Mouse (Mus musculus): Measurements from ENCODE around the gene Mcpt2.
"Not testable (repeated sequence)": the region's sequence is repeated elsewhere in the genome, so short reads cannot be mapped to it uniquely, and the experiment has no call there.

The Mcpt2 gene

GRCm38 (mm10) chr14:56041792-56042191 lies at the start of gene Mcpt2:
Gene Mcpt2, plus strand, starts transcription at chr14:56042041.
- in situ Hi-C loops (cut with MboI, MseI) = not testable (repeated sequence)

GRCm38 (mm10) chr14:56013147-56013546 lies 28.7 kb upstream of the Mcpt2 start:
- in situ Hi-C loops (cut with MboI, MseI) = loop anchor here (25.0 kb wide), 1 partner anchor 999 kb away; no protein-coding TSS in a partner anchor

- in situ Hi-C loops (cut with MboI, MseI) = loop anchor here (25.0 kb wide), 1 partner anchor 998 kb away; no protein-coding TSS in a partner anchor
Measured at GRCm38 (mm10) chr14:56013924-56014323, 27.9 kb upstream of the Mcpt2 start.

- in situ Hi-C loops (cut with MboI, MseI) = loop anchor here (25.0 kb wide), 1 partner anchor 995 kb away; no protein-coding TSS in a partner anchor
Measured at GRCm38 (mm10) chr14:56017671-56018070, 24.2 kb upstream of the Mcpt2 start, which contains the start of gene Mcpt1. Gene Mcpt1, plus strand, starts transcription at chr14:56017971.

GRCm38 (mm10) chr14:56019446-56019845 lies 22.4 kb upstream of the Mcpt2 start:
- in situ Hi-C loops (cut with MboI, MseI) = loop anchor here (25.0 kb wide), 1 partner anchor 993 kb away; no protein-coding TSS in a partner anchor

GRCm38 (mm10) chr14:56021305-56021704 lies 20.5 kb upstream of the Mcpt2 start:
- in situ Hi-C loops (cut with MboI, MseI) = loop anchor here (25.0 kb wide), 1 partner anchor 991 kb away; no protein-coding TSS in a partner anchor

GRCm38 (mm10) chr14:56030395-56030794 lies 11.4 kb upstream of the Mcpt2 start, which contains the start of gene Mcpt9:
Gene Mcpt9, minus strand, starts transcription at chr14:56030495.
- in situ Hi-C loops (cut with MboI, MseI) = not testable (repeated sequence)

GRCm38 (mm10) chr14:56034433-56034832 lies 7.4 kb upstream of the Mcpt2 start:
- in situ Hi-C loops (cut with MboI, MseI) = no loop called here

GRCm38 (mm10) chr14:56055408-56055807 lies 13.6 kb downstream of the Mcpt2 start:
- in situ Hi-C loops (cut with MboI, MseI) = no loop called here

GRCm38 (mm10) chr14:56057722-56058121 lies 15.9 kb downstream of the Mcpt2 start:
- in situ Hi-C loops (cut with MboI, MseI) = no loop called here

- in situ Hi-C loops (cut with MboI, MseI) = not testable (repeated sequence)
Measured at GRCm38 (mm10) chr14:56062213-56062612, 20.4 kb downstream of the Mcpt2 start, which contains the start of gene Mcpt4. Gene Mcpt4, minus strand, starts transcription at chr14:56062313.

GRCm38 (mm10) chr14:56082016-56082415 lies 40.2 kb downstream of the Mcpt2 start:
- in situ Hi-C loops (cut with MboI, MseI) = no loop called here

GRCm38 (mm10) chr14:56085167-56085566 lies 43.3 kb downstream of the Mcpt2 start, which contains the start of gene Mcpt8:
Gene Mcpt8, minus strand, starts transcription at chr14:56085273.
- in situ Hi-C loops (cut with MboI, MseI) = no loop called here

GRCm38 (mm10) chr14:56086711-56087110 lies 44.9 kb downstream of the Mcpt2 start:
- in situ Hi-C loops (cut with MboI, MseI) = no loop called here

GRCm38 (mm10) chr14:56093353-56093752 lies 51.5 kb downstream of the Mcpt2 start:
- in situ Hi-C loops (cut with MboI, MseI) = no loop called here
